Mouse (Mus musculus): Measurements from ENCODE around the gene Bhmt2.

The Bhmt2 gene

GRCm38 (mm10) chr13:93674131-93674561, at the start of gene Bhmt2, which contains the start of gene Dmgdh:
Bhmt2 (minus strand) TSS chr13:93674302.
Dmgdh (plus strand) TSS chr13:93674433.
- peak; percentile 16 for DNase-seq

GRCm38 (mm10) chr13:93723455-93723854, 49.4 kb upstream of the Bhmt2 start:
- no peak for DNase-seq

GRCm38 (mm10) chr13:93721916-93722315, 47.8 kb upstream of the Bhmt2 start:
- no peak for DNase-seq

- DNase-seq = peak; percentile 90
Measured at GRCm38 (mm10) chr13:93718948-93719347, 44.8 kb upstream of the Bhmt2 start.

- peak; percentile 45 for DNase-seq
Measured at GRCm38 (mm10) chr13:93717113-93717512, 43.0 kb upstream of the Bhmt2 start.

- no peak for DNase-seq
Measured at GRCm38 (mm10) chr13:93713826-93714225, 39.7 kb upstream of the Bhmt2 start.

- no peak for DNase-seq
Measured at GRCm38 (mm10) chr13:93712362-93712761, 38.3 kb upstream of the Bhmt2 start.

GRCm38 (mm10) chr13:93711226-93711625, 37.1 kb upstream of the Bhmt2 start:
- no peak for DNase-seq

GRCm38 (mm10) chr13:93710325-93710724, 36.2 kb upstream of the Bhmt2 start:
- no peak for DNase-seq

- no peak for DNase-seq
Measured at GRCm38 (mm10) chr13:93707271-93707670, 33.2 kb upstream of the Bhmt2 start.

- no peak for DNase-seq
Measured at GRCm38 (mm10) chr13:93705697-93706096, 31.6 kb upstream of the Bhmt2 start.

- no peak for DNase-seq
Measured at GRCm38 (mm10) chr13:93698866-93699265, 24.8 kb upstream of the Bhmt2 start.

GRCm38 (mm10) chr13:93690821-93691220, 16.7 kb upstream of the Bhmt2 start:
- no peak for DNase-seq

GRCm38 (mm10) chr13:93689566-93689965, 15.5 kb upstream of the Bhmt2 start:
- DNase-seq = no peak

- peak; percentile 30 for DNase-seq
Measured at GRCm38 (mm10) chr13:93687321-93687720, 13.2 kb upstream of the Bhmt2 start.

- no peak for DNase-seq
Measured at GRCm38 (mm10) chr13:93685226-93685625, 11.1 kb upstream of the Bhmt2 start.

- DNase-seq = no peak
Measured at GRCm38 (mm10) chr13:93683336-93683735, 9.2 kb upstream of the Bhmt2 start.

GRCm38 (mm10) chr13:93676864-93677263, 2.8 kb upstream of the Bhmt2 start:
- no peak for DNase-seq

- no peak for DNase-seq
Measured at GRCm38 (mm10) chr13:93673296-93673695, 806 bp downstream of the Bhmt2 start.

GRCm38 (mm10) chr13:93672371-93672770, 1.7 kb downstream of the Bhmt2 start:
- no peak for DNase-seq

GRCm38 (mm10) chr13:93667586-93667985, 6.5 kb downstream of the Bhmt2 start:
- no peak for DNase-seq

- DNase-seq = no peak
Measured at GRCm38 (mm10) chr13:93657941-93658340, 16.2 kb downstream of the Bhmt2 start.

- DNase-seq = no peak
Measured at GRCm38 (mm10) chr13:93653382-93653781, 20.7 kb downstream of the Bhmt2 start.

- no peak for DNase-seq
Measured at GRCm38 (mm10) chr13:93648387-93649130, 25.5 kb downstream of the Bhmt2 start.

GRCm38 (mm10) chr13:93639636-93640035, 34.5 kb downstream of the Bhmt2 start:
- no peak for DNase-seq
